ENCODE assay signal across 7 mouse cellular contexts in the genomic region with DNA sequence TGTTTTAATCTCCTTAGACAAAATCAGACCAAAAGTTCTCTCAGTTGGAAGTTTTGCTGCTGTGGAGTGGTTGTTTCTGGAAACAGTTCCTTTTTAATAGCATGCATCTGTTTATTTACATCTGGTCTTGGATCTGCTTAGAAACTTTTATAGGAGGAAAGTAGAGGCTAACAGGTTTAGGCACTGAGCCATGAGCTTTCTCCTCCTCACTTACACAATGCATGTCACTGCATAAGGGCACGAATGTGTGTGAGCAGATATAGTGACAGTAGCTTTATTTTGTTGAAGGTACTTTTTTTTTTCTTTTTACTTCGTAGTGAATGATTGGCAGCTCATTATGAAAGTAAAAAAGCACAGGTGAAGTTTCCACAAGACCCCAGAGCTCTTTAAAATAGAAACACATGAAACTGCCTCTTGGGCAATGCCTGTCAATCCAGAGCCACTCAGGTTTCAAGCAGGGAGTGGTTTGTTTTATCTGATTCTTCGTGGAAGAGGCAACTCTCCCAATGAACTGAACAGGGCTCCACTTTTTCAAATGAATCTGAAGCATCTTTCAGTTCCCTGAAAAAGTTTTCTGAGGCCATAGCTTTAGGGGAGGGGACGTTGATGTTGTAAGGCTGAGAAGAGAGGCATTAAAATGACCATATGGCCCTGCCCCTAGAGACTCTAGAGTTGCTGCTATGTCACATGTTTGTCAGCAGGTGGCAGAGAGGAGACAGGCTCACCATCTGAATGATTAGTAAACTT.
DNase-seq lines count a peak whose midpoint lies in the region; ATAC-seq lines count a peak whose summit lies in the region.

No protein-coding gene starts in this region.

- H3K27me3 ChIP-seq in midbrain, embryonic 10.5 days (ENCODE audit: low read depth, poor library complexity, severe bottlenecking), result no peaks in the 10 kb centered on the region
- H3K27me3 ChIP-seq in midbrain, embryonic 15.5 days (replicated peaks), result no peaks in the 10 kb centered on the region
- H3K27me3 ChIP-seq in hindbrain, embryonic 14.5 days (ENCODE audit: control insufficient read depth, insufficient read depth, low read length), result no peaks in the 10 kb centered on the region
- H3K27me3 ChIP-seq in lung, embryonic 15.5 days, result no peaks in the 10 kb centered on the region

- H3K4me1 ChIP-seq in midbrain, embryonic 10.5 days, result no peaks in the 10 kb centered on the region
- no peaks in the 10 kb centered on the region for H3K4me1 ChIP-seq in midbrain, embryonic 15.5 days
- no peaks in the 10 kb centered on the region for H3K4me1 ChIP-seq in hindbrain, embryonic 14.5 days (replicated peaks; ENCODE audit: control insufficient read depth, insufficient read depth, low read length)
- H3K4me1 ChIP-seq in lung, embryonic 15.5 days, result peaks cover 10% of the 10 kb centered on the region

- 59% methylated on average over 4 of the region's 4 CpGs for WGBS in midbrain, embryonic 10.5 days
- WGBS in midbrain, embryonic 15.5 days, result 50% methylated on average over 4 of the region's 4 CpGs
- 46% methylated on average over 4 of the region's 4 CpGs for WGBS in hindbrain, embryonic 14.5 days
- WGBS in lung, embryonic 15.5 days, result 17% methylated on average over 4 of the region's 4 CpGs

- no peak overlapping the region for H3K4me2 ChIP-seq in midbrain, embryonic 15.5 days
- H3K4me2 ChIP-seq in hindbrain, embryonic 14.5 days (replicated peaks), result no peak overlapping the region
- H3K4me2 ChIP-seq in lung, embryonic 15.5 days, result no peak overlapping the region

- ATAC-seq in midbrain, embryonic 15.5 days (replicated peaks), result no peak
- peak; percentile 43; the same call in 1 of the 2 replicates for ATAC-seq in hindbrain, embryonic 14.5 days (ENCODE audit: low FRiP score)
- ATAC-seq in lung, embryonic 15.5 days (ENCODE audit: borderline replicate concordance, extremely low read depth, low FRiP score, low TSS enrichment), result peak; percentile 65; the same call in 1 of the 2 replicates

- no peaks in the 10 kb centered on the region for H3K9me3 ChIP-seq in midbrain, embryonic 10.5 days (replicated peaks)
- H3K9me3 ChIP-seq in midbrain, embryonic 15.5 days, result no peaks in the 10 kb centered on the region
- no peaks in the 10 kb centered on the region for H3K9me3 ChIP-seq in hindbrain, embryonic 14.5 days (ENCODE audit: control insufficient read depth, low read length)
- H3K9me3 ChIP-seq in lung, embryonic 15.5 days, result no peaks in the 10 kb centered on the region

- H3K27ac ChIP-seq in midbrain, embryonic 10.5 days (replicated peaks), result no peak overlapping the region
- H3K27ac ChIP-seq in midbrain, embryonic 15.5 days, result no peak overlapping the region
- no peak overlapping the region for H3K27ac ChIP-seq in hindbrain, embryonic 14.5 days
- H3K27ac ChIP-seq in lung, embryonic 15.5 days, result no peak overlapping the region

- no peak overlapping the region for H3K9ac ChIP-seq in midbrain, embryonic 15.5 days
- H3K9ac ChIP-seq in hindbrain, embryonic 14.5 days, result no peak overlapping the region
- no peak overlapping the region for H3K9ac ChIP-seq in lung, embryonic 15.5 days

- no peak overlapping the region for H3K4me3 ChIP-seq in midbrain, embryonic 10.5 days
- H3K4me3 ChIP-seq in midbrain, embryonic 15.5 days, result no peak overlapping the region
- no peak overlapping the region for H3K4me3 ChIP-seq in hindbrain, embryonic 14.5 days (replicated peaks; ENCODE audit: low read length)
- no peak overlapping the region for H3K4me3 ChIP-seq in lung, embryonic 15.5 days

- peak; percentile 19 for DNase-seq in midbrain, embryonic 10.5 days (ENCODE audit: low spot score)
- DNase-seq in brain, adult 2 months (ENCODE audit: low read depth, low spot score), result peak; percentile 24
- peak; percentile 36 for DNase-seq in hindbrain, embryonic 14.5 days (ENCODE audit: low spot score)
- no peak for DNase-seq in ovary, adult 18-20 months (ENCODE audit: low spot score)
- no peak for DNase-seq in right cerebral cortex, postnatal 4 days

- no peaks in the 10 kb centered on the region for H3K36me3 ChIP-seq in midbrain, embryonic 10.5 days
- no peaks in the 10 kb centered on the region for H3K36me3 ChIP-seq in midbrain, embryonic 15.5 days (replicated peaks)
- H3K36me3 ChIP-seq in hindbrain, embryonic 14.5 days (replicated peaks; ENCODE audit: control insufficient read depth, insufficient read depth), result no peaks in the 10 kb centered on the region
- no peaks in the 10 kb centered on the region for H3K36me3 ChIP-seq in lung, embryonic 15.5 days

Comparison
In these comparisons a context has a peak if more than half of its experiments do, and no peak if none do; other contexts are left out.
1. DNase-seq: peak in midbrain, embryonic 10.5 days (single experiment), brain, adult 2 months (single experiment) and hindbrain, embryonic 14.5 days (single experiment); none in ovary, adult 18-20 months (single experiment) and right cerebral cortex, postnatal 4 days (single experiment).